Mouse (Mus musculus): ENCODE results near the gene Grb7. TPM values are rescaled to one million over a fixed set of nuclear protein-coding genes. Genes with fewer than 3 reads are reported as not detected.

The Grb7 gene
- polyA plus RNA-seq, 1 experiment from 2014 or later = 34.1 TPM

- ATAC-seq (replicated peaks; ENCODE audit: low FRiP score) (no peak), DNase-seq (ENCODE audit: low spot score) (no peak)
- Histone ChIP-seq H3K9ac (ENCODE audit: low read depth, low read length) (no peak overlapping the region), H3K27me3 (replicated peaks; ENCODE audit: control insufficient read depth, insufficient read depth, low read length) (peaks cover 3% of the 10 kb centered on the region; the same call in 1 of the 2 replicates), H3K27ac (ENCODE audit: low read depth, low read length) (no peak overlapping the region), H3K9me3 (ENCODE audit: control insufficient read depth, low read length) (no peaks in the 10 kb centered on the region), H3K4me1 (replicated peaks; ENCODE audit: control insufficient read depth, insufficient read depth, low read length) (no peaks in the 10 kb centered on the region), H3K4me2 (no peak overlapping the region), H3K4me3 (ENCODE audit: low read depth, low read length) (no peak overlapping the region), H3K36me3 (ENCODE audit: control insufficient read depth, insufficient read depth, low read length) (no peaks in the 10 kb centered on the region)
- 72% methylated on average over 13 of the region's 13 CpGs for WGBS
These were observed 33.1 kb downstream of the Grb7 start for GRCm38 (mm10) chr11:98479026-98479939.

- DNase-seq (ENCODE audit: low spot score) = no peak
- H3K4me2 ChIP-seq = no peak overlapping the region
- H3K4me1 ChIP-seq (replicated peaks; ENCODE audit: control insufficient read depth, insufficient read depth, low read length) = no peaks in the 10 kb centered on the region
- 75% methylated on average over 12 of the region's 12 CpGs for WGBS
- no peaks in the 10 kb centered on the region for H3K36me3 ChIP-seq (ENCODE audit: control insufficient read depth, insufficient read depth, low read length)
- no peak overlapping the region for H3K9ac ChIP-seq (ENCODE audit: low read depth, low read length)
- H3K4me3 ChIP-seq (ENCODE audit: low read depth, low read length) = no peak overlapping the region
- peaks cover 3% of the 10 kb centered on the region; the same call in 1 of the 2 replicates for H3K27me3 ChIP-seq (replicated peaks; ENCODE audit: control insufficient read depth, insufficient read depth, low read length)
- ATAC-seq (replicated peaks; ENCODE audit: low FRiP score) = no peak
- H3K27ac ChIP-seq (ENCODE audit: low read depth, low read length) = no peak overlapping the region
- H3K9me3 ChIP-seq (ENCODE audit: control insufficient read depth, low read length) = no peaks in the 10 kb centered on the region
These were observed 33.8 kb downstream of the Grb7 start for GRCm38 (mm10) chr11:98479940-98480497.

- DNase-seq (ENCODE audit: low spot score) = no peak
- 58% methylated on average over 6 of the region's 6 CpGs for WGBS
- no peaks in the 10 kb centered on the region for H3K4me1 ChIP-seq (replicated peaks; ENCODE audit: control insufficient read depth, insufficient read depth, low read length)
- H3K4me2 ChIP-seq = no peak overlapping the region
- H3K27ac ChIP-seq (ENCODE audit: low read depth, low read length) = no peak overlapping the region
- no peak overlapping the region for H3K9ac ChIP-seq (ENCODE audit: low read depth, low read length)
- no peak overlapping the region for H3K4me3 ChIP-seq (ENCODE audit: low read depth, low read length)
- ATAC-seq (replicated peaks; ENCODE audit: low FRiP score) = no peak
- no peaks in the 10 kb centered on the region for H3K36me3 ChIP-seq (ENCODE audit: control insufficient read depth, insufficient read depth, low read length)
- no peaks in the 10 kb centered on the region for H3K9me3 ChIP-seq (ENCODE audit: control insufficient read depth, low read length)
- peaks cover 3% of the 10 kb centered on the region; the same call in 1 of the 2 replicates for H3K27me3 ChIP-seq (replicated peaks; ENCODE audit: control insufficient read depth, insufficient read depth, low read length)
These were observed 35.0 kb downstream of the Grb7 start for GRCm38 (mm10) chr11:98481231-98481630.

- peaks cover 3% of the 10 kb centered on the region; the same call in 1 of the 2 replicates for H3K27me3 ChIP-seq (replicated peaks; ENCODE audit: control insufficient read depth, insufficient read depth, low read length)
- no peak overlapping the region for H3K4me3 ChIP-seq (ENCODE audit: low read depth, low read length)
- no peak for DNase-seq (ENCODE audit: low spot score)
- no peak overlapping the region for H3K4me2 ChIP-seq
- H3K9ac ChIP-seq (ENCODE audit: low read depth, low read length) = no peak overlapping the region
- H3K9me3 ChIP-seq (ENCODE audit: control insufficient read depth, low read length) = no peaks in the 10 kb centered on the region
- no peaks in the 10 kb centered on the region for H3K36me3 ChIP-seq (ENCODE audit: control insufficient read depth, insufficient read depth, low read length)
- ATAC-seq (replicated peaks; ENCODE audit: low FRiP score) = no peak
- WGBS = 74% methylated on average over 10 of the region's 10 CpGs
- no peak overlapping the region for H3K27ac ChIP-seq (ENCODE audit: low read depth, low read length)
- no peaks in the 10 kb centered on the region for H3K4me1 ChIP-seq (replicated peaks; ENCODE audit: control insufficient read depth, insufficient read depth, low read length)
These were observed 35.9 kb downstream of the Grb7 start for GRCm38 (mm10) chr11:98482067-98482466.

GRCm38 (mm10) chr11:98485749-98486148 is 39.6 kb downstream of the Grb7 start:
- Histone ChIP-seq H3K27ac (ENCODE audit: low read depth, low read length) (no peak overlapping the region), H3K36me3 (ENCODE audit: control insufficient read depth, insufficient read depth, low read length) (no peaks in the 10 kb centered on the region), H3K9me3 (ENCODE audit: control insufficient read depth, low read length) (no peaks in the 10 kb centered on the region), H3K9ac (ENCODE audit: low read depth, low read length) (no peak overlapping the region), H3K4me2 (no peak overlapping the region), H3K27me3 (replicated peaks; ENCODE audit: control insufficient read depth, insufficient read depth, low read length) (peaks cover 3% of the 10 kb centered on the region; the same call in 1 of the 2 replicates), H3K4me1 (replicated peaks; ENCODE audit: control insufficient read depth, insufficient read depth, low read length) (no peaks in the 10 kb centered on the region), H3K4me3 (ENCODE audit: low read depth, low read length) (no peak overlapping the region)
- WGBS = 80% methylated on average over 2 of the region's 2 CpGs
- no peak for DNase-seq (ENCODE audit: low spot score)
- ATAC-seq (replicated peaks; ENCODE audit: low FRiP score) = no peak

GRCm38 (mm10) chr11:98487526-98488040 is 41.4 kb downstream of the Grb7 start:
- Histone ChIP-seq H3K9ac (ENCODE audit: low read depth, low read length) (no peak overlapping the region), H3K27me3 (replicated peaks; ENCODE audit: control insufficient read depth, insufficient read depth, low read length) (no peaks in the 10 kb centered on the region), H3K4me2 (no peak overlapping the region), H3K4me3 (ENCODE audit: low read depth, low read length) (no peak overlapping the region), H3K9me3 (ENCODE audit: control insufficient read depth, low read length) (no peaks in the 10 kb centered on the region), H3K4me1 (replicated peaks; ENCODE audit: control insufficient read depth, insufficient read depth, low read length) (no peaks in the 10 kb centered on the region), H3K36me3 (ENCODE audit: control insufficient read depth, insufficient read depth, low read length) (no peaks in the 10 kb centered on the region), H3K27ac (ENCODE audit: low read depth, low read length) (no peak overlapping the region)
- no peak for DNase-seq (ENCODE audit: low spot score)
- 69% methylated on average over 4 of the region's 5 CpGs for WGBS
- ATAC-seq (replicated peaks; ENCODE audit: low FRiP score) = no peak

GRCm38 (mm10) chr11:98488540-98489234 is 42.5 kb downstream of the Grb7 start:
- Histone ChIP-seq H3K4me2 (no peak overlapping the region), H3K9me3 (ENCODE audit: control insufficient read depth, low read length) (no peaks in the 10 kb centered on the region), H3K9ac (ENCODE audit: low read depth, low read length) (no peak overlapping the region), H3K4me1 (replicated peaks; ENCODE audit: control insufficient read depth, insufficient read depth, low read length) (no peaks in the 10 kb centered on the region), H3K27ac (ENCODE audit: low read depth, low read length) (no peak overlapping the region), H3K27me3 (replicated peaks; ENCODE audit: control insufficient read depth, insufficient read depth, low read length) (no peaks in the 10 kb centered on the region), H3K4me3 (ENCODE audit: low read depth, low read length) (no peak overlapping the region), H3K36me3 (ENCODE audit: control insufficient read depth, insufficient read depth, low read length) (no peaks in the 10 kb centered on the region)
- no peak for ATAC-seq (replicated peaks; ENCODE audit: low FRiP score)
- DNase-seq (ENCODE audit: low spot score) = no peak
- WGBS = 75% methylated on average over 20 of the region's 20 CpGs

- no peaks in the 10 kb centered on the region for H3K36me3 ChIP-seq (ENCODE audit: control insufficient read depth, insufficient read depth, low read length)
These were observed 45.4 kb downstream of the Grb7 start for GRCm38 (mm10) chr11:98491571-98491970.

More at GRCm38 (mm10) chr11:98491571-98491970, 45.4 kb downstream of the Grb7 start:
- no peaks in the 10 kb centered on the region for H3K4me1 ChIP-seq (replicated peaks; ENCODE audit: control insufficient read depth, insufficient read depth, low read length)
- WGBS = 67% methylated on average over 7 of the region's 7 CpGs
- H3K4me3 ChIP-seq (ENCODE audit: low read depth, low read length) = no peak overlapping the region
- no peaks in the 10 kb centered on the region for H3K9me3 ChIP-seq (ENCODE audit: control insufficient read depth, low read length)
- H3K27ac ChIP-seq (ENCODE audit: low read depth, low read length) = no peak overlapping the region
- no peaks in the 10 kb centered on the region; the same call in 1 of the 2 replicates for H3K27me3 ChIP-seq (replicated peaks; ENCODE audit: control insufficient read depth, insufficient read depth, low read length)
- H3K4me2 ChIP-seq = no peak overlapping the region
- DNase-seq (ENCODE audit: low spot score) (no peak), ATAC-seq (replicated peaks; ENCODE audit: low FRiP score) (no peak)
- no peak overlapping the region for H3K9ac ChIP-seq (ENCODE audit: low read depth, low read length)
